Mouse (Mus musculus): ENCODE measurements at regions not wholly inside any gene's neighbourhood (a gene's known extent, or its start where the extent isn't known, plus 50 kb on each side); places are given as distances from the start of the nearest gene placed in this dataset.

- no peak for TF ChIP-seq CTCF (conservative IDR thresholded peaks at IDR 0.05; ENCODE audit: insufficient read depth, insufficient read length, low read depth, low read length)
- TF ChIP-seq POLR2A (IDR thresholded peaks at IDR 0.05; ENCODE audit: low read depth, low read length): no peak
Measured at GRCm38 (mm10) chr6:51193356-51193755, 239.1 kb upstream of the Nfe2l3 start.

Measured in kidney, adult 2 months (tissue).